Mouse (Mus musculus) cerebellum, adult 18-20 months (tissue): ENCODE data around the gene Serpina5.
"Not testable (repeated sequence)": the region's sequence is repeated elsewhere in the genome, so short reads cannot be mapped to it uniquely, and the experiment has no call there.

Experiments
- DNase-seq, 2 experiments: peaks; one replicate each; pipeline ENCODE4 v3.0.0; 2021

Serpina5 gene

GRCm38 (mm10) chr12:104100768-104101167 is at the start of gene Serpina5:
TSS of gene Serpina5 (plus strand) at chr12:104101113.
- DNase-seq, result no peak

DNA sequence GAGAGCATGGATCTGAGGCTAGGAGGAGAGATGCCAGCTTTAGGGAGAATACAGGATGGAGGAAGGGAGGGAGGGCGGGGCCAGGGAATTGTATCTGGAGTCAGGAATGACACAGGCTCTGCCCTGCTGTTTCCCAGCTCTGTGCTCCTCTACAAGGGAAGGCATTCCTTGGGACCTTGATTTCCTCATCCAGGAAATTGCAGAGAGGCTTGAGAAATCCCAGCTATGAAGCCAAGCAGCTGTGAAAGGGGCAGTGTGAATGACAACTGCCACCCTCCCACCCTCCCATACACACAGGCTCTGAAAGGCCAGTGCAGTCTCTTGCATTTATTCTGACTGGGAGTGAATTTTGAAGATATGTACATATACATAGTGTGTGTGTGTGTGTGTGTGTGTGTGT is 46.9 kb upstream of the Serpina5 start:
- DNase-seq, result no peak

- no peak for DNase-seq
Observed at GRCm38 (mm10) chr12:104055755-104056154, 45.2 kb upstream of the Serpina5 start.

- peak; percentile 18 to 28 for DNase-seq
Observed at GRCm38 (mm10) chr12:104057050-104057449, 43.9 kb upstream of the Serpina5 start.

- no peak for DNase-seq
Observed at GRCm38 (mm10) chr12:104057531-104057930, 43.4 kb upstream of the Serpina5 start.

DNA sequence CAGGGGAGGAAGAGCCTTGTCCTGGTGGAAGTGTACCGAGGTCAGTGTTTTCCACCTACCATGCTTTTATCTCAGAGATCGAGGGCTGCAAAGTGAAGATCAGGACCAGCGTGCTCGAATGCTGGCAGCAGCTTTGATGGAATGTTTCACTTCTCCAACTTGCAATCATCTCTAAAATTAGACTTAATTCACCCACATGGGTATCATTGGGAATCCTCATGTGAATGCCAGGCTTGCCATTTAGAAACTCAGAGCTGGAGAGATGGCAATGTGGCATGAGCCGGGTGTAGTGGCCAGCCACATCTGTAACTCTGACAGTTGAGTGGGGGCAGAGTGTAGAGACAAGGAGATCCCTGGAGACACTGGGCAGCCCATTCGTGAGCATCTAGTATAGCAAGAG is 40.8 kb upstream of the Serpina5 start:
- DNase-seq, result no peak

GRCm38 (mm10) chr12:104061862-104062261 is 39.1 kb upstream of the Serpina5 start:
- DNase-seq, result no peak

GRCm38 (mm10) chr12:104064532-104064931 is 36.4 kb upstream of the Serpina5 start:
- DNase-seq, result no peak

DNA sequence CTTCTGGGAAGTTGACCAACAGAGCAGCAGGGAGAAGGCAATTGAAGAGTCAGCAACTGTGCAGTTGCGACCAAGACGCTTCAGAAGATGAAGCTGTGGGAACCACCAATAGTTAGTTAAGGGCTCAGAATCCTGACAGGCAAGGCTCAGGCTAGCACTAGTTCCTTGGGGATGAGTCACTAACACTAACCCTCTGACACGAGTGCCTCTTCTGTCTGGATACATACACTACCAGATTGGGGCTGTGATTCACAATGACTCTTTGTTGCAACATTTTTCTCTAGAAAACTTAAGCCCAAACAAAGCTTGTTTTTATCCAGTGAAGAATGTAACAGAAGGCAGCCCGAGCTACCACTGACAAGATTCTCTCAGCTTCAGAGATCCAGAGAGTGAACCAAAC is 35.9 kb upstream of the Serpina5 start:
- DNase-seq, result no peak

DNA sequence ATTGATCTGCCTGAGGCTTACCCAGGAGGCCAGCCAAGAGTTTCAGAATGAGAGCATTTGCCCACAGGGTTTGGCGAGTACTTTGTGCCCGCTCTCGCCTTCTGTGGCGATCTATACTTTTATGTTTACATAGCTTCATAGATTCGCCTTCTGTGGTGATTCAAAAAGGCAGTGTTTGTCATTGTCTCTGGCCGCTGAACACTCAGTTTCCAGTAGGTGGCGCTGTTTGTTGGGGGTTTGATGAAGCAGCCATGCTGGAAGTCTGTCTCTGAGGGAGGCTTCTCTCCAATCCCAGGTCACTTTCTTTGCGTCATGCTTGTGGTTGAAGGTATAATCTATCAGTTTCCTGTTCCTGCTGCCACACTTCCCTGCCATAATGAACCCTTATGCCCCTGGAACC is 34.7 kb upstream of the Serpina5 start:
- peak; percentile 44 to 46 for DNase-seq

- peak; percentile 31 to 42 for DNase-seq
Observed at GRCm38 (mm10) chr12:104067549-104067948, 33.4 kb upstream of the Serpina5 start.

- peak; percentile 64 to 67 for DNase-seq
Observed at GRCm38 (mm10) chr12:104069620-104070019, 31.3 kb upstream of the Serpina5 start.

DNA sequence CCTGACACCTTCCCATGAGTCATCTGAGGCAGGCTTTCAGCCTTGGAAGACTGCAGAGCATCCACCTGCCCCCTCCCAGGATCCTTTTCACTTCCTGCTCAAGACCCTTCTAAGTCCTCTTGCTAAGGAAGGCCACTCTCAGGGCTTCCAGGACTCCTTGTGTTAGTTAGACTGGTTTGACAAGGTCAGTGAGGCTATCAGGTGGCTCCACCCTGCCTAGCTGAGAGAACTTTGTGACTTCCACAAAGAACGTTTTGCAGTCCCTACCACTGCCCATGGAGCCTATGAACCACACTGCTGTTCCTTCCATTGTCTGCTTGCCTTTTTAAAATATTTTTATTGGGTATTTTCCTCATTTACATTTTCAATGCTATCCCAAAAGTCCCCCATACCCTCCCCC is 29.2 kb upstream of the Serpina5 start:
- DNase-seq, result no peak

- no peak for DNase-seq
Observed at GRCm38 (mm10) chr12:104072286-104072685, 28.6 kb upstream of the Serpina5 start.

GRCm38 (mm10) chr12:104090119-104090518 is 10.8 kb upstream of the Serpina5 start:
- DNase-seq, result no peak

DNA sequence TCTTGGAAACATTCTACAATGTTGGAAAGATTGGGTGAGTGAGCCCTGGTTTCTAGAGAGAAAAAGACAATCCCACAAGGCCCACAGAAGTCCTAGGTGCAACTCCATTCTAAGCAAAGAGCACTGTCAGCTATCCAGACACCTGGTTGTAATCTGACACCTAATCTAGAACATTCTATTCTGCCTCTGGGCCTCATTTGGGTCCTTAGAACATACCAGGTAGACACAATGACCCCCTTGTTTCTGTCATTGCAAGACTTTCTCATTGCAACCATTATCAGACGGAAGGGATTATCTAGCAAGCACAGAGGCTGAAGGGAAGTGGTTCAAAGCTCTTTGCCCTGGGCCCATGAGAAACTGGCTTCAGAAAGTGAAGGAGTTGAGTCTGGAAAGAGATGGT is 9.6 kb upstream of the Serpina5 start:
- DNase-seq, result no peak

DNA sequence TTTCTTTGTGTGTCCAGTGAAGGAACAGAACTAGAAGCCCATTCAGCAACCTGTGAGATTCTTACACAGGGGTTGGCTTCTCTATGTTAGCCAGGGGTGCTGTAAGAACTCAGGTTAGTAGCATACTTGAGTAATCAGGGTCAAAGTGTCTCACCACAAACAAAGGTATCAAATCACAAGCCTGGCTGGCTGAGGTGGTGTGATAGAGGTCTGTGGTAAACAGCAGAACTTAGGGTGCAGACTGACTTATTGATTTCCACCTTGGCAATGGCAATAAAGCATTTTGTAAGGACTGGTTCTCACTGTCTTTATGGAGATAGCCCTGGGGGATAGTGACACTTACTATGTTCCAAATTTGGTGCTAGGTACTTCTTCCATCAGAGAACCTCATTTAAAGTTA is 4.9 kb downstream of the Serpina5 start:
- DNase-seq, result no peak

DNA sequence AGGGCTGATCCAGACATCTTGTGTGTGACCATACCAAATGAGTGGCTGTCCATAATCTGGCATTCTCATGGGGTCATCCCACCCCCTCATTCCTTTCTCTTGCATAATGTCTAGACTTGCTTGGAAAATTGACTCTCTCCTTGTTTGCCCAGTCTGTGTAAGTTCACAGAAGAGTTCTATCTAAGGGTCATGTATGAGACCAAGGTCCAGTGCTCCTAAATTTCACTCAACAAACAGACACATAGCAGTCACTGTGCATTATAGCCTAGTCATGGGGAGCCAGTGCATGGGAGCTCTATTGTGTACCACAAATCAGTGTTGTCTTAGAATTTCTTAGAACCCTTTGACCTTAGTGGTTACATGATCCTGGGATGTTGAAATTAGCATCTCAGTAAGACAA is 6.0 kb downstream of the Serpina5 start:
- no peak for DNase-seq

DNA sequence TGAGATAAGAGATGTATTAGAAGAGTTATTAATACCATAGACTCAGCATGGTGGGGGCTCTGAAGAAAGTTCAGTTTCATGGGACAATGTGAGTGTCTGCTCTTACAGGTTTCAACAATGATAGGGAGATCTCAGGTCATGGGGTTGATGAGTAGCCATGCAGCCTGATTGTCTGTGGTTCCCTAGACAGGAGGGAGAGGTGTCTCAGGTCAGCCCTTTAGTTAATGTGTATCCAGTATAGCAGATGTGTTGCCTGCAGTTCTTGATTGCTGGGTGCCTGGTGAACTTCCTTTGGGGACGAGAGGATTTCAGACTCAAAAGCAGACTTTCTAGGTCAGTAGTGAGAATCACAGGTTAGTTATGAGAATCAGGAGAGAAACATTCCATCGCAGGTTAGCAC is 7.6 kb downstream of the Serpina5 start:
- no peak for DNase-seq

DNA sequence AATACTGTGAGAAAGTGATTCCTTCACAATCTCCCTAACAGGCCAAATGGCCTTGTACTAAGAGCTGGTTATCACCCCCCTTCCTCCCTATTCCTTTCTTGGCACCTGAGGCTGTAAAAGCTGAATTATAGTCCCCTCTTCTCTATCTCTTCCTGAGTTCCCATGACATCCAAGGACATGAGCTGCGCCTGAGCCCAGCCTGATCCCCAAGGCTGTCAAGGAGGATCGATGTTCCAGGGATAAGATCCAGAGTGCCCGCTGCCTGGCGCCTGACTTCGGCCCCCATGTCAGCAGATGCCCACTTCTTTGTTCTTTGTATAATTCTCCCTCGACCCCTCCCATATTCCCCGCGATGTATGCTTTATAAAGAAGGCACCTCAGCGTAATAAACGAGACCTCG is 11.4 kb downstream of the Serpina5 start, which contains the start of gene Serpina3a:
Serpina3a (plus strand) TSS at position 392 of the 400 bp plus-strand sequence.
- DNase-seq, result not testable (repeated sequence)

DNA sequence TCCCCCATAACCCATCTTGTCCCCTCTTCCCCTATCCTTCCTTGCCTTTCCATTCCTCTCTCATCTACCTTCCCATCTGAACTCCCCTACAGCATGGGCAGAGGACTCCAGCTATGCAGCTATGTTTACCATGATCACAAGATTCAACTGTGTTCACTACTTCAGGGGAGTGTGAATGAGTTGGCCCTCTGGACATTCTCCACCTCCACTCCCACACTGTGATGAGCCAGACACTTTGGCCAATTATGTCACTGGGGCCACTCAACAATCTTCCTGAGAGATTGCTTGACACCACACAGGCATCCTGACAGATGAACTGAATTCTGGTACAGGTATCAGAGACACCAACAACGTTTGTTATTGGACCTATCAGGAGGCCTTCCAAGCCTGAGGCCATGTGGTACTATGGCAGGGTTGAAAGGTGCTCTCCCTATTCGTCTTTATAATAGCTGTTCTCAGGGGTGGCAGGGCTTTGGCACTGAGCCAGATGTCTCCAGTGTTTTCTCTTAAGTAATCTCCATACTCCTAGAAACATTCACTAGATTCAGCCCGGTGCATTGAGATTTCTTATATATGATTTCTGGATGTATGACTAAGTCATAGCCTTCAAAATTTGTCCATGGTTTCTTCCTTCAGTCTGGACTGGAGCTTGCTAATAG is 14.1 kb downstream of the Serpina5 start:
- DNase-seq, result no peak

DNA sequence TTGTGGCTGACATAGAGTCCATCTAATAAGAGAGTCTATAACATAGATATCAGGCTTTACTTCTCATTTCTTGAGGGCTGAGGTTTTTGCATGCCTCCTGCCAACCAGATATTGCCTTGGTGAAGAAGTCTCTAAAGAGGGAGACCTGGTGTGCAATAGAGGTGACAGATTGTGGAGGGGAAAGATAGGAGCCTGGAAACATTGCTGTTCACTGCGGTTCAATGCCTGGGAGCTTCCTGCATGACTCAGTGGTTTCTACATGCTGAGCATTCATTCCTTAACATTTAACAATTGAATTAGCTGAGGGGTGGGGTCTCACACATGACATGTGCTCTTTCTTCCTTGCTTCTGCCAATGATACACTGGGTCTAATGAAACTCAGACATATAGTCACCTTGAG is 22.2 kb downstream of the Serpina5 start:
- DNase-seq, result no peak

DNA sequence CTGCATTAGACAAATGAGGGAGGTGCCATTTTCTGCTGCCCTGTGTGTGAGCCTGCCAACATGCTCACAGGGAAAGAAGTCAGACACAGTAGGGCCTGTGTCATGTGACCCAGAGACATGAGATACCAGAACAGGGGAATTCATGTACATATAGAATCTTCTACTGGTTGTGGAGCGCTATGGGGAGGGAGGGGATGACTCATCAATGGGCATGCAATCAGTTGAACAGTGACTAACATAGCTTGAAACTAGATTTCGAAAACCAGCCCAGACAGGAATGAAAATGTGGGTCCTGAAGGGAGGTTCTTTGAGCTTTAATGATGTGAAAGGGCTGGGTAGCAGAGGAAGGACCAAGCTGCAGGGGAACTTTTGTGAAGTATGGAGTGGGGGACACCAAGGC is 23.1 kb downstream of the Serpina5 start:
- DNase-seq, result no peak

GRCm38 (mm10) chr12:104125021-104125560 is 24.2 kb downstream of the Serpina5 start:
- no peak for DNase-seq

DNA sequence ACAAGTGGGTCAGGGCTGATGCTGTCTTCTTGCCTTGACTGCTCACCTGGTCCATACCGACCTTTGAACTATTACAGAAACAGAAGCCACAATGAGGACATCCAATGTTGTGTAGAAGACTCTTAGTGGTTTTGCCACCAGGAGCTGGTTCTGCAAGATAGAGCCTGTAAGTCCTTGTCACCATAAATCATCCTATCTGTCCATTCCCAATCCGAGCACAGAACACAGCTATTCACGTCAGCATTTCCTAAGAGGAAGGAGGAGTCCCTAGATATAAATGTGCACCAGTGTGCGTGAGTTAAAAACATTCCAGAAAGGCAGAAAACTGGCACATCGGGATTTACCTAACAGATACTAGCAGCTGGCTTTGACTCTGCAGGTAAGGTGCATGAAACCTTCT is 26.8 kb downstream of the Serpina5 start, which contains the start of gene Serpina3b:
Serpina3b (plus strand) TSS at position 301 of the 400 bp plus-strand sequence.
- no peak for DNase-seq
